Mouse (Mus musculus): Measurements from ENCODE around the gene Clec2d. TPM values are rescaled to one million over a fixed set of nuclear protein-coding genes. Genes with fewer than 3 reads are reported as not detected.
"Not testable (repeated sequence)": the region's sequence is repeated elsewhere in the genome, so short reads cannot be mapped to it uniquely, and the experiment has no call there.

Gene Clec2d
- total and polyA plus RNA-seq, 3 experiments = 0.50 to 2.8 TPM; not detected in 1

- Histone ChIP-seq H3K27ac (ENCODE audit: control insufficient read depth, low read depth, low read length) (no peak overlapping the region), H3K9me3 (replicated peaks; ENCODE audit: insufficient read depth, low read length) (no peaks in the 10 kb centered on the region), H3K4me1 (ENCODE audit: control insufficient read depth in 1 of 2, insufficient read depth in 2 of 2, low read length in 2 of 2) (0 out of 4 replicates have a peak, but pooled peaks cover 0 to 3% of the 10 kb centered on the region in 2 experiments), H3K79me2 (ENCODE audit: control insufficient read depth, insufficient read depth, low read length, poor library complexity) (no peaks in the 10 kb centered on the region), H3K27me3 (ENCODE audit: control insufficient read depth in 1 of 2, insufficient read depth in 2 of 2, low read length in 2 of 2) (no peaks in the 10 kb centered on the region), H3K36me3 (ENCODE audit: control insufficient read depth in 1 of 2, insufficient read depth in 2 of 2, low read length in 2 of 2) (peaks cover 3 to 4% of the 10 kb centered on the region in 2 experiments; a peak in 3 of 4 replicates), H3K4me3 (ENCODE audit: control insufficient read depth in 1 of 2, insufficient read depth in 1 of 2, low read depth in 2 of 2, low read length in 2 of 2) (no peak overlapping the region), H3K9ac (ENCODE audit: control insufficient read depth, low read depth, low read length, poor library complexity, severe bottlenecking) (no peak overlapping the region)
- DNase-seq (ENCODE audit: low read depth, low spot score) = no peak
- TF ChIP-seq JUND (IDR thresholded peaks at IDR 0.05; ENCODE audit: low read depth, low read length) (no peak), NRF1 (IDR thresholded peaks at IDR 0.05; ENCODE audit: insufficient read depth, low read depth, low read length, poor library complexity, severe bottlenecking) (no peak), USF1 (IDR thresholded peaks at IDR 0.05; ENCODE audit: low read depth, low read length) (no peak), ZNF384 (IDR thresholded peaks at IDR 0.05; ENCODE audit: low read depth, low read length) (no peak), MAFK (IDR thresholded peaks at IDR 0.05; ENCODE audit: borderline replicate concordance, low read depth, low read length) (no peak), SMC3 (IDR thresholded peaks at IDR 0.05; ENCODE audit: low read depth, low read length) (no peak), MAZ (IDR thresholded peaks at IDR 0.05; ENCODE audit: low read depth, low read length) (no peak), TBP (IDR thresholded peaks at IDR 0.05; ENCODE audit: low read depth, low read length) (no peak), ZKSCAN1 (IDR thresholded peaks at IDR 0.05; ENCODE audit: low read depth, low read length) (no peak), GABPA (IDR thresholded peaks at IDR 0.05; ENCODE audit: low read depth, low read length) (no peak), CTCF (IDR thresholded peaks at IDR 0.05 in 2 of 3, conservative IDR thresholded peaks at IDR 0.05 in 1 of 3; ENCODE audit: control insufficient read depth in 1 of 3, insufficient read depth in 1 of 3, low read depth in 2 of 3, low read length in 3 of 3, poor library complexity in 1 of 3, severe bottlenecking in 1 of 3) (no peak)
Measured at GRCm38 (mm10) chr6:129187200-129187651, 6.8 kb downstream of the Clec2d start.

DNA sequence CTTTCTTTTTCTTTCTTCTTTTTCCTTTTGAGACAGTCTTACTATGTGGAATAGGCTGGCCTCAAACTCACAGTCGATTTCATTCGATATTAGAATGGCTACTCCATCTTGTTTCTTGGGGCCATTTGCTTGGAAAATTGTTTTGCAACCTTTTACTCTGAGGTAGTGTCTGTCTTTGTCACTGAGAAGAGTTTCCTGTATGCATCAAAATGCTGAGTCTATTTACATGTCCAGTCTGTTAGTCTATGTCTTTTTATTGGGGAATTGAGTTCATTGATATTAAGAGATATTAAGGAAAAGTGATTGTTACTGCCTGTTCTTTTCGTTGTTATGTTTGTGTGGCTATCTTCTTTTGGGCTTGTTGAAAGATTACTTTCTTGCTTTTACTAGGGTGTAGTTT lies 7.4 kb downstream of the Clec2d start:
- not testable (repeated sequence) for H3K4me3 ChIP-seq (ENCODE audit: control insufficient read depth in 1 of 2, insufficient read depth in 1 of 2, low read depth in 2 of 2, low read length in 2 of 2); H3K9ac ChIP-seq (ENCODE audit: control insufficient read depth, low read depth, low read length, poor library complexity, severe bottlenecking); DNase-seq (ENCODE audit: low read depth, low spot score); H3K36me3 ChIP-seq (ENCODE audit: control insufficient read depth in 1 of 2, insufficient read depth in 2 of 2, low read length in 2 of 2); H3K27ac ChIP-seq (ENCODE audit: control insufficient read depth, low read depth, low read length); H3K9me3 ChIP-seq (replicated peaks; ENCODE audit: insufficient read depth, low read length); H3K4me1 ChIP-seq (ENCODE audit: control insufficient read depth in 1 of 2, insufficient read depth in 2 of 2, low read length in 2 of 2); H3K27me3 ChIP-seq (ENCODE audit: control insufficient read depth in 1 of 2, insufficient read depth in 2 of 2, low read length in 2 of 2); H3K79me2 ChIP-seq (ENCODE audit: control insufficient read depth, insufficient read depth, low read length, poor library complexity)

DNA sequence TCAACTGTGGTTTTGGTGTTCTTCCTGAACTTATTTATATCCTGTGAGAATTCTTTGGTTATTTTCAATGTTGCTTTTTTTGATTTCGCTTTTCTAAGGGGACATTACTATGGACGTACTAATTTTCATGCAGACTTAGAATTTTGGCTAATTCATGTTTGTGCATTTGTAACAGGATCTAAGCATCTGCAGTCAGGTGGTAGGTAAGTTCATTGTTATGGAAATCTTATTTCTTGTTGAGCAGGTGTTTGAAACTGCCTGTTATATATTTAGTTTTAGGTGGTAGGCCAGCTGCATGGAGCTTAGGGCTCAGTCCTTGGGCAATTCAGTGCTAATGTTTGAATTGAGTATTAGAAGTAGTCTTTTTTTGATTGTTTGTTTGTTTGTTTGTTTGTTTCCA lies 13.0 kb downstream of the Clec2d start:
- Histone ChIP-seq H3K4me3 (ENCODE audit: control insufficient read depth in 1 of 2, insufficient read depth in 1 of 2, low read depth in 2 of 2, low read length in 2 of 2) (no peak overlapping the region), H3K27me3 (ENCODE audit: control insufficient read depth in 1 of 2, insufficient read depth in 2 of 2, low read length in 2 of 2) (no peaks in the 10 kb centered on the region), H3K9ac (ENCODE audit: control insufficient read depth, low read depth, low read length, poor library complexity, severe bottlenecking) (no peak overlapping the region), H3K9me3 (replicated peaks; ENCODE audit: insufficient read depth, low read length) (peaks cover 2% of the 10 kb centered on the region), H3K27ac (ENCODE audit: control insufficient read depth, low read depth, low read length) (no peak overlapping the region), H3K4me1 (ENCODE audit: control insufficient read depth in 1 of 2, insufficient read depth in 2 of 2, low read length in 2 of 2) (no peaks in the 10 kb centered on the region), H3K79me2 (ENCODE audit: control insufficient read depth, insufficient read depth, low read length, poor library complexity) (no peaks in the 10 kb centered on the region), H3K36me3 (ENCODE audit: control insufficient read depth in 1 of 2, insufficient read depth in 2 of 2, low read length in 2 of 2) (no peaks in the 10 kb centered on the region)
- TF ChIP-seq ZMIZ1 (IDR thresholded peaks at IDR 0.05; ENCODE audit: low read depth, low read length) (no peak), JUND (IDR thresholded peaks at IDR 0.05; ENCODE audit: low read depth, low read length) (no peak), NRF1 (IDR thresholded peaks at IDR 0.05; ENCODE audit: insufficient read depth, low read depth, low read length, poor library complexity, severe bottlenecking) (no peak), SMC3 (IDR thresholded peaks at IDR 0.05; ENCODE audit: low read depth, low read length) (no peak), MYB (IDR thresholded peaks at IDR 0.05; ENCODE audit: low read depth, low read length) (no peak), ZKSCAN1 (IDR thresholded peaks at IDR 0.05; ENCODE audit: low read depth, low read length) (no peak), ZC3H11A (IDR thresholded peaks at IDR 0.05; ENCODE audit: low read depth, low read length) (no peak), CTCF (IDR thresholded peaks at IDR 0.05 in 2 of 3, conservative IDR thresholded peaks at IDR 0.05 in 1 of 3; ENCODE audit: control insufficient read depth in 1 of 3, insufficient read depth in 1 of 3, low read depth in 2 of 3, low read length in 3 of 3, poor library complexity in 1 of 3, severe bottlenecking in 1 of 3) (no peak), ZNF384 (IDR thresholded peaks at IDR 0.05; ENCODE audit: low read depth, low read length) (no peak), ELF1 (IDR thresholded peaks at IDR 0.05; ENCODE audit: low read depth, low read length) (no peak), POLR2A (IDR thresholded peaks at IDR 0.05; ENCODE audit: control insufficient read depth in 1 of 2, insufficient read depth in 1 of 2, low read depth in 1 of 2, low read length in 2 of 2, poor library complexity in 1 of 2) (no peak), GATA1 (IDR thresholded peaks at IDR 0.05; ENCODE audit: low read depth, low read length) (no peak), MYC (IDR thresholded peaks at IDR 0.05; ENCODE audit: low read depth, low read length) (no peak), TAL1 (IDR thresholded peaks at IDR 0.05; ENCODE audit: low read length) (no peak), MXI1 (IDR thresholded peaks at IDR 0.05; ENCODE audit: low read depth, low read length) (no peak), TCF12 (IDR thresholded peaks at IDR 0.05; ENCODE audit: low read depth, low read length) (no peak)
- no peak for DNase-seq (ENCODE audit: low read depth, low spot score)

GRCm38 (mm10) chr6:129200066-129200465 lies 19.7 kb downstream of the Clec2d start:
- H3K36me3 ChIP-seq (ENCODE audit: control insufficient read depth in 1 of 2, insufficient read depth in 2 of 2, low read length in 2 of 2); H3K9ac ChIP-seq (ENCODE audit: control insufficient read depth, low read depth, low read length, poor library complexity, severe bottlenecking); H3K9me3 ChIP-seq (replicated peaks; ENCODE audit: insufficient read depth, low read length); H3K27ac ChIP-seq (ENCODE audit: control insufficient read depth, low read depth, low read length); H3K27me3 ChIP-seq (ENCODE audit: control insufficient read depth in 1 of 2, insufficient read depth in 2 of 2, low read length in 2 of 2); H3K4me1 ChIP-seq (ENCODE audit: control insufficient read depth in 1 of 2, insufficient read depth in 2 of 2, low read length in 2 of 2); DNase-seq (ENCODE audit: low read depth, low spot score); H3K79me2 ChIP-seq (ENCODE audit: control insufficient read depth, insufficient read depth, low read length, poor library complexity); H3K4me3 ChIP-seq (ENCODE audit: control insufficient read depth in 1 of 2, insufficient read depth in 1 of 2, low read depth in 2 of 2, low read length in 2 of 2): not testable (repeated sequence)
